Mouse (Mus musculus): Measurements from ENCODE around the gene Gabrq.

Gabrq gene

GRCm38 (mm10) chrX:72824776-72825588 is at the start of gene Gabrq:
TSS of gene Gabrq (plus strand) at chrX:72825178.
- in situ Hi-C loops (cut with MboI, MseI) = loop anchor here (5.0 to 25.0 kb wide), 2 partner anchors 838 to 1178 kb away; partner anchors contain the start of gene Cnga2

GRCm38 (mm10) chrX:72788773-72789557 is 36.0 kb upstream of the Gabrq start:
- in situ Hi-C loops (cut with MboI, MseI) = no loop called here

GRCm38 (mm10) chrX:72789558-72789871 is 35.5 kb upstream of the Gabrq start:
- in situ Hi-C loops (cut with MboI, MseI) = no loop called here

GRCm38 (mm10) chrX:72819594-72819993 is 5.4 kb upstream of the Gabrq start:
- in situ Hi-C loops (cut with MboI, MseI) = loop anchor here (25.0 kb wide), 1 partner anchor 832 kb away; the partner anchor contains the start of gene Cnga2

GRCm38 (mm10) chrX:72823310-72823709 is 1.7 kb upstream of the Gabrq start:
- in situ Hi-C loops (cut with MboI, MseI) = loop anchor here (5.0 to 25.0 kb wide), 2 partner anchors 836 to 1176 kb away; partner anchors contain the start of gene Cnga2

- in situ Hi-C loops (cut with MboI, MseI) = no loop called here
These were observed 569 bp downstream of the Gabrq start for GRCm38 (mm10) chrX:72825589-72825905.

Data from regulatory T cell (primary cell).